ENCODE assay signal across 25 mouse cellular contexts in genomic region chr2:120656711-120657110, GRCm38 (mm10). TPM values are rescaled to one million over a fixed set of nuclear protein-coding genes. Genes with fewer than 3 reads are reported as not detected.
DNase-seq lines count a peak whose midpoint lies in the region; ATAC-seq and TF ChIP-seq lines count a peak whose summit lies in the region.
"Had no signal": no experiment of that assay in that cellular context is flagged by ENCODE, and none has a peak within 500 bp of the region (broad histone marks: within the 10 kb centered on the region; RNA-seq: fewer than 3 reads in every experiment).

No protein-coding gene starts in this region.

- WGBS in liver, embryonic 11.5 days, result 55% methylated on average over 2 of the region's 2 CpGs
- 13% methylated on average over 2 of the region's 2 CpGs for WGBS in liver, embryonic 14.5 days (ENCODE audit: insufficient replicate concordance)
- 94% methylated on average over 2 of the region's 2 CpGs for WGBS in limb, embryonic 10.5 days

- no peak overlapping the region for H3K4me3 ChIP-seq in liver, embryonic 11.5 days (ENCODE audit: low read depth, low read length)
- H3K4me3 ChIP-seq in liver, embryonic 14.5 days (ENCODE audit: insufficient read depth in 1 of 2, low read depth in 2 of 2, low read length in 2 of 2), result no peak overlapping the region
- no peak overlapping the region for H3K4me3 ChIP-seq in limb, embryonic 10.5 days
- H3K4me3 ChIP-seq: forebrain, embryonic 13.5 days; heart, embryonic 15.5 days; hindbrain, embryonic 12.5 days; megakaryocyte, embryonic 14.5 days had no signal

- no peak for DNase-seq in liver, embryonic 11.5 days (ENCODE audit: low spot score)
- DNase-seq in liver, result no peak
- no peak for DNase-seq in liver, embryonic 14.5 days (ENCODE audit: low read depth in 3 of 3, low spot score in 3 of 3)
- no peak for DNase-seq in kidney, adult 8-10 months
- DNase-seq in limb, embryonic 10.5 days (ENCODE audit: low spot score), result no peak
- no peak for DNase-seq in left cerebral cortex, adult 18-20 months (ENCODE audit: low spot score in 2 of 2)
- DNase-seq: adrenal gland, adult 2 months; adrenal gland, postnatal 36 days; cerebellum, adult 2 months; cerebellum, postnatal 25 days; gastrocnemius, postnatal 10 days; heart, postnatal 36 days; kidney, adult 2 months; kidney, postnatal 10 days; layer of hippocampus, postnatal 36 days; lung, postnatal 36 days; midbrain, embryonic 14.5 days; right cerebral cortex, postnatal 25 days had no signal

- H3K27me3 ChIP-seq in liver, embryonic 11.5 days (replicated peaks; ENCODE audit: control insufficient read depth, insufficient read depth, low read length), result no peaks in the 10 kb centered on the region
- no peaks in the 10 kb centered on the region for H3K27me3 ChIP-seq in liver, embryonic 14.5 days (ENCODE audit: control insufficient read depth, insufficient read depth, low read length)
- no peaks in the 10 kb centered on the region for H3K27me3 ChIP-seq in limb, embryonic 10.5 days (ENCODE audit: low read depth, poor library complexity, severe bottlenecking)
- H3K27me3 ChIP-seq: forebrain, embryonic 13.5 days; heart, embryonic 15.5 days; hindbrain, embryonic 12.5 days; megakaryocyte, embryonic 14.5 days had no signal

- no peaks in the 10 kb centered on the region for H3K9me3 ChIP-seq in liver, embryonic 11.5 days (ENCODE audit: control insufficient read depth, low read length)
- H3K9me3 ChIP-seq in liver, embryonic 14.5 days (ENCODE audit: control insufficient read depth, low read length), result no peaks in the 10 kb centered on the region
- no peaks in the 10 kb centered on the region for H3K9me3 ChIP-seq in limb, embryonic 10.5 days (replicated peaks)
- H3K9me3 ChIP-seq: forebrain, embryonic 13.5 days; heart, embryonic 15.5 days; hindbrain, embryonic 12.5 days; megakaryocyte, embryonic 14.5 days had no signal

- peak overlapping the region; percentile 22; the same call in 1 of the 2 replicates for H3K4me2 ChIP-seq in liver, embryonic 11.5 days
- no peak overlapping the region for H3K4me2 ChIP-seq in liver, embryonic 14.5 days (ENCODE audit: low read depth)
- H3K4me2 ChIP-seq: forebrain, embryonic 13.5 days; heart, embryonic 15.5 days; hindbrain, embryonic 12.5 days had no signal

- no peaks in the 10 kb centered on the region for H3K36me3 ChIP-seq in liver, embryonic 11.5 days (ENCODE audit: control insufficient read depth, insufficient read depth, low read length)
- no peaks in the 10 kb centered on the region for H3K36me3 ChIP-seq in liver, embryonic 14.5 days (replicated peaks; ENCODE audit: control insufficient read depth, insufficient read depth, low read depth)
- H3K36me3 ChIP-seq in limb, embryonic 10.5 days, result no peaks in the 10 kb centered on the region
- H3K36me3 ChIP-seq: heart, embryonic 15.5 days; hindbrain, embryonic 12.5 days had no signal

- peak; percentile 69 for TF ChIP-seq EP300 in liver, embryonic 14.5 days (IDR thresholded peaks at IDR 0.05; ENCODE audit: low read depth)

- peak overlapping the region; percentile 32; the same call in 1 of the 2 replicates for H3K27ac ChIP-seq in liver, embryonic 11.5 days (ENCODE audit: low read depth, low read length)
- H3K27ac ChIP-seq in liver, embryonic 14.5 days, result no peak overlapping the region
- no peak overlapping the region for H3K27ac ChIP-seq in limb, embryonic 10.5 days
- H3K27ac ChIP-seq: forebrain, embryonic 13.5 days; heart, embryonic 15.5 days; hindbrain, embryonic 12.5 days had no signal

- TF ChIP-seq CTCF in liver, embryonic 14.5 days (IDR thresholded peaks at IDR 0.05; ENCODE audit: low read depth), result no peak

- no peak overlapping the region for H3K9ac ChIP-seq in liver, embryonic 11.5 days (ENCODE audit: low read depth, low read length)
- H3K9ac ChIP-seq in liver, embryonic 14.5 days (replicated peaks), result no peak overlapping the region
- H3K9ac ChIP-seq: forebrain, embryonic 13.5 days; heart, embryonic 15.5 days; hindbrain, embryonic 12.5 days had no signal

- peaks cover 46% of the 10 kb centered on the region for H3K4me1 ChIP-seq in liver, embryonic 11.5 days (replicated peaks; ENCODE audit: control insufficient read depth, insufficient read depth, low read length)
- H3K4me1 ChIP-seq in liver, embryonic 14.5 days (replicated peaks; ENCODE audit: control insufficient read depth in 2 of 2, insufficient read depth in 2 of 2, low read length in 1 of 2), result peaks cover 20 to 46% of the 10 kb centered on the region in 2 experiments
- H3K4me1 ChIP-seq in limb, embryonic 10.5 days, result no peaks in the 10 kb centered on the region
- H3K4me1 ChIP-seq: forebrain, embryonic 13.5 days; hindbrain, embryonic 12.5 days had no signal

- peak; percentile 69 for ATAC-seq in liver, embryonic 11.5 days (replicated peaks; ENCODE audit: low FRiP score)
- ATAC-seq in liver, embryonic 14.5 days (ENCODE audit: insufficient read depth), result peak; percentile 68
- ATAC-seq in megakaryocyte-erythroid progenitor cell, adult 5-6 weeks (replicated peaks; ENCODE audit: low FRiP score, low TSS enrichment, poor library complexity, severe bottlenecking), result peak; percentile 60
- ATAC-seq: activated CD4-positive, CD25-positive, alpha-beta regulatory T cell, adult 4 months; CD4-positive, CD25-positive, alpha-beta regulatory T cell, adult 4 months; forebrain, embryonic 13.5 days had no signal

RNA-seq across cellular contexts. Expression of gene Stard9, which starts 27.8 kb away (rescaled TPM):
- 3.0 and 3.5 TPM in 2 replicates for polyA plus RNA-seq in liver, embryonic 11.5 days (2014; fragmentation: Nextera tagmentation; extraction: Ambion mirVana)
- polyA plus RNA-seq in liver, embryonic 14.5 days (2012; rRNA removed), result 1.1 and 1.5 TPM in 2 replicates
- 0.56 and 0.78 TPM in 2 replicates for polyA plus RNA-seq in liver, embryonic 14.5 days (2014; fragmentation: Nextera tagmentation; extraction: Ambion mirVana)
- 0.07 and 0.59 TPM in 2 replicates for total RNA-seq in megakaryocyte-erythroid progenitor cell, adult 5-6 weeks (2014; fragmentation: Nextera tagmentation)
- 0.19 and 0.61 TPM in 2 replicates for total RNA-seq in megakaryocyte-erythroid progenitor cell, adult 5-6 weeks (2017)
- polyA plus RNA-seq in limb, embryonic 10.5 days (2016; fragmentation: Nextera tagmentation; extraction: Ambion mirVana), result 2.2 and 3.1 TPM in 2 replicates
- total RNA-seq in left cerebral cortex, adult 18-20 months (2021), result 1 to 10 TPM; 6.9 to 8.8 TPM

RNA-seq across cellular contexts. Expression of gene Lrrc57, which starts 47.4 kb away (rescaled TPM):
- 17.2 and 24.2 TPM in 2 replicates for polyA plus RNA-seq in liver, embryonic 11.5 days (2014; fragmentation: Nextera tagmentation; extraction: Ambion mirVana)
- polyA plus RNA-seq in liver, embryonic 14.5 days (2012; rRNA removed), result 5.9 and 7.5 TPM in 2 replicates
- polyA plus RNA-seq in liver, embryonic 14.5 days (2014; fragmentation: Nextera tagmentation; extraction: Ambion mirVana), result 8.6 TPM in 2 replicates
- 8.1 and 13.7 TPM in 2 replicates for total RNA-seq in megakaryocyte-erythroid progenitor cell, adult 5-6 weeks (2014; fragmentation: Nextera tagmentation)
- 14.1 and 27.4 TPM in 2 replicates for total RNA-seq in megakaryocyte-erythroid progenitor cell, adult 5-6 weeks (2017)
- polyA plus RNA-seq in limb, embryonic 10.5 days (2016; fragmentation: Nextera tagmentation; extraction: Ambion mirVana), result 24.7 and 31.0 TPM in 2 replicates
- total RNA-seq in left cerebral cortex, adult 18-20 months (2021), result 10 to 100 TPM; 43.6 to 44.7 TPM

RNA-seq across cellular contexts. Expression of gene Haus2, which starts 47.5 kb away (rescaled TPM):
- polyA plus RNA-seq in liver, embryonic 11.5 days (2014; fragmentation: Nextera tagmentation; extraction: Ambion mirVana), result 30.6 and 31.2 TPM in 2 replicates
- 5.8 and 7.4 TPM in 2 replicates for polyA plus RNA-seq in liver, embryonic 14.5 days (2012; rRNA removed)
- polyA plus RNA-seq in liver, embryonic 14.5 days (2014; fragmentation: Nextera tagmentation; extraction: Ambion mirVana), result 11.4 and 11.6 TPM in 2 replicates
- total RNA-seq in megakaryocyte-erythroid progenitor cell, adult 5-6 weeks (2014; fragmentation: Nextera tagmentation), result 19.9 and 27.4 TPM in 2 replicates
- 15.4 and 22.6 TPM in 2 replicates for total RNA-seq in megakaryocyte-erythroid progenitor cell, adult 5-6 weeks (2017)
- 34.5 and 35.9 TPM in 2 replicates for polyA plus RNA-seq in limb, embryonic 10.5 days (2016; fragmentation: Nextera tagmentation; extraction: Ambion mirVana)
- 10 to 100 TPM; 13.1 to 14.9 TPM for total RNA-seq in left cerebral cortex, adult 18-20 months (2021)
